Mouse (Mus musculus) MEL (cell line): ENCODE data around the gene Tut4. TPM values are rescaled to one million over a fixed set of nuclear protein-coding genes. Genes with fewer than 3 reads are reported as not detected.

Experiments
- DNase-seq: peaks from one replicate; pipeline ENCODE4 v3.0.0; 2011; ENCODE audit warnings: low read depth, low spot score
- H3K27ac ChIP-seq: 2 replicates; pipeline ENCODE4 v1.5.1; 2012; ENCODE audit warnings: low read depth, mild to moderate bottlenecking, control low read depth, low read length, moderate library complexity; ENCODE audit not compliant: control insufficient read depth
- H3K27me3 ChIP-seq, 2 experiments: fragments of 150-350 bp in 1 of 2; sonication (generic) in 1 of 2; 2 replicates each; pipeline ENCODE4 v1.6.1; 2012; ENCODE audit warnings: low read length in 2 of 2, mild to moderate bottlenecking in 2 of 2, improper control_type of control experiment in 1 of 2, moderate library complexity in 1 of 2; ENCODE audit not compliant: insufficient read depth in 2 of 2, control insufficient read depth in 1 of 2
- H3K36me3 ChIP-seq, 2 experiments: 2 replicates each; pipeline ENCODE4 v1.6.1; 2012 to 2014; ENCODE audit warnings: low read length in 2 of 2, improper control_type of control experiment in 1 of 2, inconsistent platforms in 1 of 2, mild to moderate bottlenecking in 1 of 2; ENCODE audit not compliant: insufficient read depth in 2 of 2, control insufficient read depth in 1 of 2
- H3K4me1 ChIP-seq, 2 experiments: fragments of 150-350 bp in 1 of 2; sonication (generic) in 1 of 2; 2 replicates each; pipeline ENCODE4 v1.6.1; 2012; ENCODE audit warnings: low read length in 2 of 2, improper control_type of control experiment in 1 of 2, mild to moderate bottlenecking in 1 of 2; ENCODE audit not compliant: insufficient read depth in 2 of 2, control insufficient read depth in 1 of 2
- H3K4me3 ChIP-seq, 2 experiments: fragments of 150-350 bp in 1 of 2; sonication (generic) in 1 of 2; 2 replicates each; pipeline ENCODE4 v1.5.1; 2012; ENCODE audit warnings: low read depth in 2 of 2, low read length in 2 of 2, mild to moderate bottlenecking in 2 of 2, moderate library complexity in 2 of 2, control low read depth in 1 of 2, improper control_type of control experiment in 1 of 2; ENCODE audit not compliant: control insufficient read depth in 1 of 2, insufficient read depth in 1 of 2
- H3K79me2 ChIP-seq: 2 replicates; pipeline ENCODE4 v1.6.1; 2012; ENCODE audit warnings: mild to moderate bottlenecking, low read length, moderate library complexity; ENCODE audit not compliant: control insufficient read depth, poor library complexity, insufficient read depth
- H3K9ac ChIP-seq: 2 replicates; pipeline ENCODE4 v1.6.1; 2012; ENCODE audit warnings: low read depth, mild to moderate bottlenecking, control low read depth, low read length, moderate library complexity; ENCODE audit not compliant: control insufficient read depth, poor library complexity, severe bottlenecking
- H3K9me3 ChIP-seq: fragments of 150-350 bp; sonication (generic); replicated peaks from 2 replicates; pipeline ENCODE4 v1.6.1; 2012; ENCODE audit warnings: mild to moderate bottlenecking, low read length, improper control_type of control experiment, moderate library complexity; ENCODE audit not compliant: insufficient read depth
- CHD2 ChIP-seq: IDR thresholded peaks from 2 replicates; pipeline ENCODE4 v1.6.1; 2011; ENCODE audit warnings: low read length, improper control_type of control experiment
- CTCF ChIP-seq, 3 experiments: IDR thresholded peaks in 2 of 3; conservative IDR thresholded peaks in 1 of 3; 2 replicates each; pipeline ENCODE4 v1.5.1; 2011 to 2012; ENCODE audit warnings: low read length in 3 of 3, low read depth in 2 of 3, mild to moderate bottlenecking in 2 of 3, improper control_type of control experiment in 1 of 3, inconsistent platforms in 1 of 3, mixed read lengths in 1 of 3, moderate library complexity in 1 of 3; ENCODE audit not compliant: control insufficient read depth in 1 of 3, insufficient read depth in 1 of 3, poor library complexity in 1 of 3, severe bottlenecking in 1 of 3
- E2F4 ChIP-seq: IDR thresholded peaks from 2 replicates; pipeline ENCODE4 v1.6.1; 2011; ENCODE audit warnings: low read depth, low read length, improper control_type of control experiment, borderline replicate concordance
- ETS1 ChIP-seq: IDR thresholded peaks from 2 replicates; pipeline ENCODE4 v1.6.1; 2012; ENCODE audit warnings: low read depth, mild to moderate bottlenecking, inconsistent platforms, low read length, improper control_type of control experiment, moderate library complexity
- HCFC1 ChIP-seq: IDR thresholded peaks from 2 replicates; pipeline ENCODE4 v1.6.1; 2012; ENCODE audit warnings: low read depth, mild to moderate bottlenecking, inconsistent platforms, low read length, improper control_type of control experiment, moderate library complexity
- MAZ ChIP-seq: IDR thresholded peaks from 2 replicates; pipeline ENCODE4 v1.6.1; 2012; ENCODE audit warnings: low read depth, mild to moderate bottlenecking, inconsistent platforms, low read length, improper control_type of control experiment
- MXI1 ChIP-seq: IDR thresholded peaks from 2 replicates; pipeline ENCODE4 v1.6.1; 2011; ENCODE audit warnings: mild to moderate bottlenecking, low read depth, low read length, improper control_type of control experiment
- MYC ChIP-seq: IDR thresholded peaks from 2 replicates; pipeline ENCODE4 v1.6.1; 2011; ENCODE audit warnings: low read depth, mild to moderate bottlenecking, low read length, improper control_type of control experiment, moderate library complexity
- NELFE ChIP-seq: IDR thresholded peaks from 2 replicates; pipeline ENCODE4 v1.6.1; 2011; ENCODE audit warnings: low read depth, low read length, improper control_type of control experiment
- TBP ChIP-seq: IDR thresholded peaks from 2 replicates; pipeline ENCODE4 v1.8.0; 2011; ENCODE audit warnings: low read depth, low read length, improper control_type of control experiment
- TCF12 ChIP-seq: IDR thresholded peaks from 2 replicates; pipeline ENCODE4 v1.6.1; 2014; ENCODE audit warnings: low read depth, mild to moderate bottlenecking, inconsistent platforms, low read length, improper control_type of control experiment, moderate library complexity
- USF1 ChIP-seq: IDR thresholded peaks from 2 replicates; pipeline ENCODE4 v1.6.1; 2014; ENCODE audit warnings: low read depth, mild to moderate bottlenecking, inconsistent platforms, low read length, improper control_type of control experiment, moderate library complexity
- ZC3H11A ChIP-seq: IDR thresholded peaks from 2 replicates; pipeline ENCODE4 v1.6.1; 2012; ENCODE audit warnings: low read depth, mild to moderate bottlenecking, inconsistent platforms, low read length, improper control_type of control experiment
- ZNF384 ChIP-seq: IDR thresholded peaks from 2 replicates; pipeline ENCODE4 v1.6.1; 2012; ENCODE audit warnings: low read depth, mild to moderate bottlenecking, inconsistent platforms, low read length, improper control_type of control experiment
- polyA plus RNA-seq, 2 experiments: library from polyadenylated mRNA; stranded (reverse) in 1 of 2; unstranded in 1 of 2; fragments of >175 nt in 1 of 2; fragments of >200 nt in 1 of 2; gene quantifications; 2 replicates each; pipeline versions ENCODE4 v1.2.1 to v1.2.4; 2012; ENCODE audit warnings: low replicate concordance in 2 of 2, low read depth in 1 of 2; ENCODE audit not compliant: insufficient read length in 2 of 2, insufficient read depth in 1 of 2, missing spikeins in 1 of 2
- total RNA-seq: library from RNA; depleted of rRNA; stranded (reverse); fragments of 300-350 nt; gene quantifications from 2 replicates; pipeline ENCODE4 v1.2.3, GENCODE M21; 2012

The Tut4 gene
- total and polyA plus RNA-seq, 3 experiments: 9.0 to 63.2 TPM; not detected in 1

DNA sequence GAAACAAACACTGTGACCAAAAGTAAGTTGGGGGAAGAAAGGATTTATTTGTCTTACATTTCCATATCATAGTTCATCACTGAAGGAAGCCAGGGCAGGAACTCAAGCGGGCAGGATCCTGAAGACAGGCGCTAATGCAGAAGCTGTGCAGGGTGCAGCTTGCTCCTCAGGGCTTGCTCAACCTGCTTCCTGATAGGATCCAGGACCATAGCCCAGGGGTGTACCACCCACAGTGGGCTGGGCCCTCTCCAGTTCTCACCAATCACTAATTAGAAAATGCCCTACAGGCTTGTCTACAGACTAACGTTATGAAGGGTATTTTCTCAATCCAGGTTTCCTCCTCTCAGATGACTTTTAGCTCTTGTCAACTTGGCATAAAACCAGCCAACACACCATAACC is 23.6 kb upstream of the Tut4 start:
- Histone ChIP-seq H3K27ac (no peak overlapping the region), H3K79me2 (no peaks in the 10 kb centered on the region), H3K36me3 (no peaks in the 10 kb centered on the region), H3K4me1 (no peaks in the 10 kb centered on the region; a peak in 1 of 4 replicates), H3K27me3 (peaks cover 3 to 4% of the 10 kb centered on the region in 2 experiments; a peak in 3 of 4 replicates), H3K9me3 (no peaks in the 10 kb centered on the region), H3K9ac (no peak overlapping the region), H3K4me3 (no peak overlapping the region)
- no peak for TF ChIP-seq CHD2
- TF ChIP-seq NELFE: no peak
- peak; percentile 16 for DNase-seq

DNA sequence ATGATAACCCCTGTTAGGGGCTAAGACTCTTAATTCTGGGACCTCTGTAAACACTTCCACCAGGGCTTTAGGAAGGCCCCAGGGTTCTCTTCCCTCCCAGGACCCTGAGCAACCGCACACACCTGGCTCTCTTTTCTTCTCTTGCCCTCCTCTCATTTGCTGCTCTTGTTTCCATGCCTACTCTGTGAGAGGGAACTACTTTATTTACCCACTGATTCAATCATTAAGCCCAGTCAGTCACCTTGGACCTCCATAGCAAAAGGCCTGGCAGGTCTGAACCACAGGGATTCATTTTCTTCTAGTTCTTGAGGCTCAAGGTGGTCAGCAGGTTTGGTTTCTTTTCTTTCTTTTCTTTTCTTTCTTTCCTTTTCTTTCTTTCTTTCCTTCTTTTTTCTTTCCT is 23.0 kb upstream of the Tut4 start:
- no peak for DNase-seq
- H3K27ac ChIP-seq: no peak overlapping the region
- no peak overlapping the region for H3K9ac ChIP-seq

DNA sequence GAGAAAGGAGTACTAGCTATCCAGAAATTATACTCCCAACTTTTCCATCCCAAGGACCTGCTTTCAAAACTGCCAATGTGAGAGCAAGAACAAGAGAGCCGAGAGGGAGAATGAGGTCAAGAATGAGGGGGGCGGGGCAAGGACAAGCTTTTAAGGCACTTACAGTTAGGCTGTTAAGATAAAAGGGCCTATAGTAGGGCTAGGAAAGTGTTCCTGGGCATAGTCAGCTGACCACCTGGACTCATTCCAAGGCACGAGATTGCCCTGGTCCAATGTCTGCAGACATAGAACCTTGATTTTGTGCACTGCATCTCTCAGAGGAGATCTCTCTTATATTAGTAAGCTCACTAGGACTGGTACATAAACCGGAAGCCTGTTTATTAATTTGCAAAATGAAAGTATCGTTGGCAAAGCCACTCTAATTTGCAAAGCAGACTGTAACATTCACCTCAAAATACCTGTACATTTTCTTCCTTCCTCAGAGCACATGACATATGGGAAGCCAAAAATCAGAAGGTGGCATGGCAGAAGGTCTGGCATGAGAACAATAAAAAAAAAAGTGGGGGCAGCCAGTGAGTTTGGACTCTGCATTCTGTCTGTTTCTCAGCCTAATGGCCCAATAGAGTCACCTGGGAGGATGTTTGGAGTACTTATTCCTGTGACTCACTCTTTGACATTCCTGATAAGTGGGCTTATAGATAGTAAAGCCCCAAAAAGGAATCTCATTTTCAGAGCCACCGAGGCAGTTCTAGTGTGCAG is 21.0 kb upstream of the Tut4 start:
- no peaks in the 10 kb centered on the region; a peak in 1 of 4 replicates for H3K4me1 ChIP-seq
- no peaks in the 10 kb centered on the region for H3K9me3 ChIP-seq
- peak overlapping the region in 1 of 2 experiments; percentile 30; a peak in 1 of 4 replicates for H3K4me3 ChIP-seq
- H3K79me2 ChIP-seq: no peaks in the 10 kb centered on the region
- TF ChIP-seq TBP (no peak), USF1 (peak; percentile 52; the same call in 1 of the 2 replicates), ETS1 (no peak), MAZ (no peak), ZNF384 (no peak), E2F4 (no peak), MYC (no peak), ZC3H11A (no peak), HCFC1 (no peak)
- no peak overlapping the region for H3K27ac ChIP-seq
- H3K27me3 ChIP-seq: peaks cover 6 to 7% of the 10 kb centered on the region in 2 experiments
- H3K36me3 ChIP-seq: no peaks in the 10 kb centered on the region
- H3K9ac ChIP-seq: no peak overlapping the region
- DNase-seq: no peak

More for the DNA sequence above, 23.0 kb upstream of the Tut4 start:
- TF ChIP-seq CTCF (IDR thresholded peaks at IDR 0.05 in 2 of 3, conservative IDR thresholded peaks at IDR 0.05 in 1 of 3; ENCODE audit: control insufficient read depth in 1 of 3, insufficient read depth in 1 of 3, low read depth in 2 of 3, low read length in 3 of 3, poor library complexity in 1 of 3, severe bottlenecking in 1 of 3) (no peak), TCF12 (no peak), MXI1 (no peak), HCFC1 (no peak)
- TF ChIP-seq, all 39 proteins: peak for 0
- no peaks in the 10 kb centered on the region; a peak in 1 of 4 replicates for H3K4me1 ChIP-seq
- no peaks in the 10 kb centered on the region for H3K79me2 ChIP-seq
- H3K9me3 ChIP-seq: no peaks in the 10 kb centered on the region
- no peaks in the 10 kb centered on the region for H3K36me3 ChIP-seq
- H3K27me3 ChIP-seq: peaks cover 4 to 5% of the 10 kb centered on the region in 2 experiments
- no peak overlapping the region for H3K4me3 ChIP-seq
